Mouse (Mus musculus): ENCODE measurements around the gene B4galt3.
A peak's percentile ranks its signal among the peaks of the same experiment; 100 is the strongest.

B4galt3 gene

DNA sequence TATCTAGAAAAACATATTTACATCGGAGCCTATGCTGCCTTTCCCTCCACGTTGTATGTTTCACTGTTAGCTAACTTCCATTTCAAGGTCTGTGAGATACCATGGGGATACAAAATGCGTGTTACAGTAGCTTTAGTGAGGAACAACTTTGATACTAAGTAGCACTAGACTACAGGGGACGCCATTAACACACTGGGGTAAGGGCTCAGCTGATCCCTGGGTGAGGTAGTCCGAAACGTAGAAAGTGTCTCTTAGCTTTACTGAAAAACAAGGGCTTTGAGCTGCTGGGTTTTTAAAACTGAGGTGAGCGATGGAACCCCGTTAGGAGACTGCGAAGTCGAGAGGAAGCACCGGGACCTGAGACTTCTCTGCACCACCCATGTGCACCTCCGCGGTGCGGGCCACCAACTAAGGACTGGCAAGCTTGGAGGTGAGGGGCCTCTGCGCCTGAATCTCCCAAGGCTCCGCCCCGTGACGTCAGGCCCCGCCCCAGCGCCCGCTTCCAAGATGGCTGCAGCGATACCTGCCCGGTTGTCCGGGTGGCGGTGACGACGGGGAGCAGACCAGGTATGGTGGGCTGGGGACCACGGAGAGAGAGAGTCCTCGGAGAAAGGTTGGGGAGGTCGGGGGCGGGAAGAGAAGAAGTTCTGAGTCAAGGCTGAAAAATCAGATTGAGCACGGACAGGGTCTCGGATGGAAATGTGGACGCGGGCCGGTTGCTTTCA lies at the start of gene B4galt3:
TSS of gene B4galt3 (plus strand) at position 481 of the 725 bp plus-strand sequence.
- peak; percentile 81 for DNase-seq (ENCODE audit: low read depth, low spot score)

GRCm38 (mm10) chr1:171220871-171221270 lies 49.3 kb upstream of the B4galt3 start:
- DNase-seq (ENCODE audit: low read depth, low spot score): peak; percentile 79

GRCm38 (mm10) chr1:171221281-171222193 lies 48.6 kb upstream of the B4galt3 start:
- no peak for DNase-seq (ENCODE audit: low read depth, low spot score)

DNA sequence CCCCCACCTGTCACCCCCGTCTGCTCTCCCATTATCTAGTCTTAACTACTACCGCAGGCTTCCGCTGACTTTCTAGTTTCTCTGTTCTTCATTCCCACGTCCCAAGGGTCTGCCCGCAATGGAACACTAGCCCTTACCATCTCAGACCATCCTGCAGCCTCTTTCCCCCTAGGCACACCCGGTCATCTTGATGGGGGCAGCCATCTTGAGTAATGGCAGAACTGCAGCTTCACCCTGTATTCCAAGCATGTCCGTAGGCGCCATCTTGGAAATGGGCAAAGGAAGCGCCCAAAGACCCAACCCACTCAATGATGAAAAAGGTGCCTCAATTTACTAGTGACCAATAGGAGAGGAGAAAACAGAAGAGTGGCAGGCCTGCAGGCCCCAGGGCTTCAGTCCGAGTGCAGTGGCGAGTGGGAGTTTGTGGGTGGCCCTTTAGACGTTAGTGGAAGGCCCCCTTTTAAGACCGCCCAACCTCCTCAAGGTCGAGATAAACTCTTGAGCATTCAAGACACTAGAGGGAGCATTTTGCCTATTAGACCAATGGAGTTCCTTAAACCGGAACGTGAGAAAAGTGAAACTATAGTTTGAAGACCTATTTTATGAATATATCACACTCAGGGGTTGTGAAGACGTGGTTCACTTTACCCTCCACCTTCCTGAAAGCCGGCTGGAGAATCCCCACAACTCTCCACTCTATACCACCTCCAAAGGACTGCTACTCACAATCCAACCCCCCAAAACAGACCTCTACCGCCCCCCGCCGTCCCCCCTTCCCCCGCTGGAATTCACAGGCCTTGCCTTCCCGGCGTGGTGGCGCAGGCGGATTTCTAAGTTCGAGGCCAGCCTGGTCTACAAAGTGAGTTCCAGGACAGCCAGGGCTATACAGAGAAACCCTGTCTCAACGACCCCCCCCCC lies 47.6 kb upstream of the B4galt3 start, which contains the start of gene Tomm40l:
TSS of gene Tomm40l (minus strand) at position 277 of the 918 bp plus-strand sequence.
- DNase-seq (ENCODE audit: low read depth, low spot score): peak; percentile 100

DNA sequence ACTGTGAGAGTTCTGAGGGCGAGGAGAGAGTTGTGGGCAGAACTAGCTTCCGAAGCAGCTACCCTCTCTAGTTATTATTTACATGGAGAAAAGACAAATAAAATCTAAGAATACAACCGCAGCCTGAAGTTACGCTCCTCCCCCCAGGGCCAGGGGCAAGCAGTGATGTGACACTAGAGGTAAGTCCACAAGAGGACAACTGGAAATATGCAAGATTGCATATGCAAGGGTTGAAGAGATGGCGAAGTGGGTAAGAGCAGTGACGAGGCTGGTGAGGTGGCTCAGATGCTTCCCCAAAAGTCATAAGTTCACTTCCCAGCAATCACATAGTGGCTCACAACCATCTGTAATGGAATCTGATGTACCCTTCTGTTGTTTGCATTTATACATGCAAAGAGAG lies 47.0 kb upstream of the B4galt3 start:
- DNase-seq (ENCODE audit: low read depth, low spot score): no peak

DNA sequence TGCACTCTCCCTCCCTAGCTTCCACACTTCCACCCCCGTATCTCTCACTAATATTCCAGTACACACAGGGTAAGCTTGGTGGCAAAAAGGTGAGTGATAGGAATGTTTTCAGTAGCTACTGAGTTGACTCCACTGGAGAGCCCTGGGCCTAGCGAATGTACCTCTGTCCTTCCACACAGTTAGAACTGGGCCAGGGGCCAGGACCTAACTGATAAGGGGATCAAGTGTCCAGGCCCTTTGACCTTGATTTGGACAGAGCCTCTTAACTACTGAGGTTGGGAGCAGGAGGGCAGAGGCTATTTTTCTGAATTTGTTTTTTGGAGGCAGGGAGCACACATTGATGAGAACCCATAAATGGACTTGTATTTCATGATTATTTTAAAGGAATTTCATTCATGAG lies 46.3 kb upstream of the B4galt3 start:
- DNase-seq (ENCODE audit: low read depth, low spot score): no peak

DNA sequence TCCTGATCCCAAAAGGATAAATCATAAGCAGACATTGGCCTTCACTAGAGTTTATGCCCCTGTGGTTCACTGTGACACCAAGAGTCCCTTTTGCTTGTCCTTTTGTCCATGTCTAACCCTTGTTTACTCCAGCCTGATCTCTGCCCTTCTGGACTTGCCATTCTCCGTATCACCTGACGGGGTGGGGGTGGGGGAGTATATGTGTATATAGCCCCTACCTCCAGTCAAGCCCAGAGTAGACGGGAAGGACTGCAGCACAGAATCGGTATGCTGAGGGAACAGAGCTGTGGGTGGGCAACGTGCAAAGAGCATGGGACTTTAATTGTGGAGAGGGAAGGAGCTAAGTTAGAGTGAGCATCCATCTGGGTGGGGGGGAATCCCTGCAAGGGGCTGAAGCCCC lies 45.3 kb upstream of the B4galt3 start, which contains the start of gene Apoa2:
TSS of gene Apoa2 (plus strand) at position 198 of the 400 bp plus-strand sequence.
- no peak for DNase-seq (ENCODE audit: low read depth, low spot score)

DNA sequence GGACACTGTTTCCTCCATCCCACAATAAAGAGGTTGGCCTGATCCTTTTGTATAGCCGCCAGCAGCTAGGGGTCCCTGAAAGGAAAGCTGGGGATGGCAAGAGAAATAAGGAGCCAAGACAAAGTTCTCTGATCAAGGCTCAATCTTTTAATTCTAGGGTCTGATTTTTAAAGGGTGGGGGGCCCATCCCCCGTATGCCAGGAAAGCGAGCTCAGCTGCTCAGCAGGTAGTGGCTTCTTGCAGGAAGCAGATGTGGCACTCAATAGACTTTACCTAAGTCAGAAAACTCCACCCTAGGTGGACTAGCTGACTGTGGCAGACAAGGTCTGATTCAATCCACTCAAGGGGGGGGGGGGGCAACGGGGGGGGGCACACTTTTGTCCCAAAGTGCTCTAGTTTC lies 43.3 kb upstream of the B4galt3 start:
- DNase-seq (ENCODE audit: low read depth, low spot score): no peak

GRCm38 (mm10) chr1:171227879-171228278 lies 42.2 kb upstream of the B4galt3 start:
- no peak for DNase-seq (ENCODE audit: low read depth, low spot score)

- no peak for DNase-seq (ENCODE audit: low read depth, low spot score)
Observed at GRCm38 (mm10) chr1:171229750-171230149, 40.4 kb upstream of the B4galt3 start.

- DNase-seq (ENCODE audit: low read depth, low spot score): no peak
Observed at GRCm38 (mm10) chr1:171230215-171230614, 39.9 kb upstream of the B4galt3 start.

GRCm38 (mm10) chr1:171231844-171232243 lies 38.3 kb upstream of the B4galt3 start:
- no peak for DNase-seq (ENCODE audit: low read depth, low spot score)

GRCm38 (mm10) chr1:171232348-171232747 lies 37.8 kb upstream of the B4galt3 start:
- no peak for DNase-seq (ENCODE audit: low read depth, low spot score)

DNA sequence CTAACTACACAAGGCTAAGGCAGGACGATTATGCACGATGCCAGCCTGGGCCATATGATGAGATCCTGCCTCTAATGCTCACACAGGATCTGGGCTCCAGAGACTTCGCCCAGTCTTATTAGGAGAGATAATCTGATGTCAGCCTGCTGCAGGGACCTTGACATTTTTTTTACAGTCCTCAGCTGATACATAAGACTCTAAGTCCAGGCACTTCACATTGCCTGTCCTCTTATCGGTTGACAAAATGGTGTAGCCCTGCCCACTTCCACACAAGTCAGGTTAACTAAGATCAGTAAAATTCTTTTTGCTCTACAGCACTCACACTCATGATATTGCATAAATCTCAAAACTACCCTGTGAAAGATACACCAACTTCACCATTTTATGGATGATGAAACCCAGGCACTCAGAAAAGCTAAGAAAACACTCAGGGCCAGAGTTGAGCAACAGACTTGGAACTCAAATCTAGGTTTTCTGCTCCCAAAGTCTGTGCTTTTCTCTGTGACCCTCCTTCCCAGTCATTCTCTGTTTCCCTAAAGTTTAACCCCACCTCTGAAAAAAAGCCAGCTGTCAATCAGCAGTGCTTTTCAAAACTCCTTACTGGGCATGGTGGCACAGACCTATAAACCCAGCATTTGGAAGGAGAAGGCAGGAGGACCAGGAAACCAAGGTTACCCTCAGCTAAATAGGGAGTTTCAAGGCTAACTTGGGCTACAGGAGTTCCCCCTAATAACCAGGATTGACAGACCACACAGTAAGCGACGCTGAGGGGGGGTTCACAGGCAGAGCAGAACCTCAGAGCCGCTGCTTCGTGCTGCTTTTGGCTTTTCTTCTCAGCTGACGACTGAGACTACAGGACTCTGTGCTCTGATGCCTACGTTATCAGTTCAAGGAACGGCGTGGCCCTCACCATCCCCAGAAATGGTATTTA lies 37.1 kb upstream of the B4galt3 start:
- no peak for DNase-seq (ENCODE audit: low read depth, low spot score)

DNA sequence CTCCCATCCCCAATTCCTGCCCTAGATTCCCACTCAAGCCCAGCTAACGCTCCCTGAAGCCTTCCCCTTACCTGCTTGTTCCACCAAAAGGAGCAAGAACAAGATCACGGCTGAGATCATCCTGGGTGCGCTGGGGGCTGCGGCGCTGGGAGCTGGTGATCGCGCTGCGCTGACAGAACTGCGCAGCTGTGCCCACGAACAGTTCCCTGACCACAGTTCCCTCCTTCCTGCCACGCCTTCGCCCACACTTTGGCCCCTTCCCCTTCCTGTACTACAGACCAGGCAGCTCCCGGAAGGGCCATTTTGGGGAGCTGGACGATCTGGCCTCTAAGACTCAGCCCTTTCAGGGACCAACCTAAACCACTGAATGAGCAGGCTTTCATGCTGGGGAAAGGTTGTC lies 36.0 kb upstream of the B4galt3 start, which contains the start of gene Fcer1g:
TSS of gene Fcer1g (minus strand) at position 240 of the 400 bp plus-strand sequence.
- DNase-seq (ENCODE audit: low read depth, low spot score): no peak

- DNase-seq (ENCODE audit: low read depth, low spot score): no peak
Observed at GRCm38 (mm10) chr1:171234538-171234937, 35.6 kb upstream of the B4galt3 start.

DNA sequence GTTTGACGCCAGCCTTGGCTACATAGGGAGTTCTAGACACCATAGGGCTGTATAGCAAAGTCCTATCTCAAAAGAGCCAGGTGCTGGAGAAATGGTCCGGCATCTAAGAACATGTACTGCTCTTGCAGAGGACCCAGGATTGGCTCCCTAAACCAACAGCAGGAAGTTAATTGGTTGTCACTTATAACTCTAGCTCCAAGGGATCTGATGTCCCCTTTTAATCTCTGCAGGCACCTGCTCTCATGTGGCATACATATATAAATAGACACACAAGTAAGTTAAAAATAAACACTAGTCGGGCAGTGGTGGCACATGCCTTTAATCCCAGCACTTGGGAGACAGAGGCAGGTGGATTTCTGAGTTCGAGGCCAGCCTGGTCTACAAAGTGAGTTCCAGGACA lies 34.3 kb upstream of the B4galt3 start:
- no peak for DNase-seq (ENCODE audit: low read depth, low spot score)

GRCm38 (mm10) chr1:171237438-171237837 lies 32.7 kb upstream of the B4galt3 start:
- DNase-seq (ENCODE audit: low read depth, low spot score): no peak

DNA sequence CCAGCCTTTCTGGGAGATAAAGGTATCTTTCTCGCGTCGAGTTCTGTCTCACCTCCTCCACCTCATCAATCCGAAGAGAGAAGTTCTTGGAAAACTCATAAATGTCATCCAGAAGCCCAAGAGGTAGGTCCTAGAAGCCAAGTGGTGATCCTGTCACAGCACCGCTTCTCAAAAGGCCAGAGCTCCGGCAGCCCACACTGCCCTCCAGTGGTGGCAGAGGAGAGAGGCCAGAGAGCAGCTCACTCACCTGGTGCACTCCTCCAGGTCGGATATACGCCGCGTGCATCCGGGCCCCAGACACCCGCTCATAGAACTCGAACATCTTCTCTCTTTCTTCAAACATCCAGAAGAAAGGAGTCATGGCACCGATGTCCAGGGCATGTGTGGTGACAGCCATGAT lies 31.7 kb upstream of the B4galt3 start:
- no peak for DNase-seq (ENCODE audit: low read depth, low spot score)
